Mouse (Mus musculus) left cerebral cortex, postnatal 14 days (tissue): ENCODE measurements at regions not wholly inside any gene's neighbourhood (a gene's known extent, or its start where the extent isn't known, plus 50 kb on each side); places are given as distances from the start of the nearest gene placed in this dataset.

Experiments used
- DNase-seq, 2 experiments: peaks; one replicate each; pipeline ENCODE4 v3.0.0; 2021 to 2022; ENCODE audit warnings: low spot score in 2 of 2, mixed read lengths in 1 of 2
- intact Hi-C: fragments of 180-260 bp; cut with DNase I; formaldehyde crosslinking; loops from one replicate; pipeline ENCODE4 v1.15.1; 2025

DNA sequence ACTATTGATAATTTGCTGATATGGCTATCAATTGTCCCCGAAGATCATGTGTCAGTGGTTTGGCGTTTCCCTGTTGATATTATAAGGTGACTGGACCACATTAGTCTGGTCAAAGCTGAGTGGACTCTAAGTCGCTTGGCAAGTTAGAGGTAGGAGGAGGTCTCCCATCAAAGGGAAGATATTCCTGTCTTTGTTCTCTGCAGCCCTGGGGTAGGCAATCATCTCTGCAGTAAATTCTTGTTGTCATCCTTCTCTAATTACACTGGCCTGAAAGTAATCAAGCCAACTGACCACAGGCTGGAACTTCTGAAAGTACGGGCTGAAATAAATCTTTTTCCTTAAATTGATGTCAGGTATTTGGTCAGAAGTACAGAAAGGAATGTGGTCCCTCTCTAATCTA is 652.3 kb upstream of the N6amt1 start:
- intact Hi-C loops = no loop called here
- no peak for DNase-seq

DNA sequence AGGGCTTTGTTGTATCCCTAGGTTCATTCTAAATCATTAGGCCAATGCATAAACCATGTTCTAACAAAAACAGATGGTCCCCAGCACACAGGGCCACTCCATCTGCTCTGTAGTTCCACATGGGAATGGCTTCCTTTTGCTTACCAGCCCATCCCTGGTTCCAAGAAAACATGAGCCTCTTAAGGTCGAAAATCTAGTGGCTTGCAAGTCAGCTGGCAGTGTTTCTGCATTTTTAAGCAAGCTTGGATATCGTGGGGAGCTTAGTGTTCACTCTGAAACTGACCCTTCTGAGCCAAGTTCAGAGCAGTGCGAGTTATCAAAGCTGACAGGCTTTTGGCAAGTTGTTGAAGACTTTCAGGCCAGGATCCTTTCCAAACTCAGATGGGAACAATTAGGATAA is 659.5 kb upstream of the N6amt1 start:
- no peak for DNase-seq
- intact Hi-C loops = no loop called here

DNA sequence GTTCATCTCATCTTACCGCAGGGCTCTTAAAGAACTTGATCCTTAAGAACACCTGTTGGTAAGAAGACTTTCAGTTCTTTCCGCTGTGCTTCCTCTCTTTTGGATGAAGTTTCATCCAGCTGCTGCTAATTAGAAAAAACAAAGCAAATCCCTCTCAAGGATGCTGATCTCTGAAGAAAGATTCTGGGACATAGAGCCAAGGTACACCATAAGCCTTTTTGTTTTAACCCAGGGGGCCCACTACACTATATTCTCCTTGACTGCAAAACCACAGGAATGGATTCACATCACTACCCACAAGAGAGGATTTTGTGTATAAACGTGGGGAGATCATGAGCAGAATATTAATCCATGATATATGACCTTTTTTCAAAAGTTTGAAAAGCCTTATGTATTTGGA is 694.8 kb upstream of the N6amt1 start:
- intact Hi-C loops = no loop called here
- DNase-seq = no peak

GRCm38 (mm10) chr16:86647316-86647715 is 706.7 kb upstream of the N6amt1 start:
- intact Hi-C loops = loop anchor here (5.0 kb wide), 2 partner anchors 235 to 825 kb away; no protein-coding TSS in a partner anchor
- DNase-seq = no peak

DNA sequence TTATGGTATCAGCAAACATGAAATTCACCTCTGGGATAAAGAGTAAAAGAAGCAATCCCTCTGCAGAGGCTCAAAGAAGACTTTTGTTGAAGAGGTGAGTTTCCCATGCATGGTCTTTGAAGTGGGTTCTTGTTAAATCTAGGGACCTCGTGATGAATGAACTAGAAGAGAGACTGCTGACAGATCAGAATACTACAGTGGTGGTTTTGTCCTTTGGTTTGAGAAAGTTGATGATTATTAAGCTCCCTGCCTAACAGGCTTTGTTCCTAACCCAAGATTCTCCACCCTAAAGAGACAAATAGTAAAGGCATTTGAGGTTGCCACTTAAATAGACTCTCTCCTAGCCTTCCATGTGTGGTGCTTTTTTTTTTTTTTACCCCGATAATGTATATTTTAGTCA is 707.2 kb upstream of the N6amt1 start:
- no peak for DNase-seq
- intact Hi-C loops = loop anchor here (5.0 kb wide), 2 partner anchors 236 to 824 kb away; no protein-coding TSS in a partner anchor

DNA sequence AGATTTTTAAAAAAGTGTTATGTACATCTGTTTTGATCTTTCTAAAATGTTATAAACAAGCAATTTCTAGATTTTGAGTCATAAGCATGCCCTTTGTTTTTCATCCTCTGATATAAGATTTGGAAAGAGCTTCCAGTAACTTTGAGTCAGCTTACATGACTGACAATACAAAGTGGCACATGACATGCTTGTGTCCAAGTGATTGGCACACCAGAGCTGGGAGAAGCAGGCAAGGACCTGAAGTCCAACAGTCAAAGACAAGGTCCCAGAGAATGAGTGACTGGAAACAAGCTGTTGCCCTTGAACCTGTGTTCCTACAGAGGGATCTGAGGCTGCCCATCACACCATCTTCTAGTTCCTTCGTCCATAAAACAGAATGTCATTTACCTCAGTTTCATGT is 708.5 kb upstream of the N6amt1 start:
- intact Hi-C loops = loop anchor here (2.0 to 5.0 kb wide), 5 partner anchors 227 to 839 kb away; no protein-coding TSS in a partner anchor
- DNase-seq = no peak

DNA sequence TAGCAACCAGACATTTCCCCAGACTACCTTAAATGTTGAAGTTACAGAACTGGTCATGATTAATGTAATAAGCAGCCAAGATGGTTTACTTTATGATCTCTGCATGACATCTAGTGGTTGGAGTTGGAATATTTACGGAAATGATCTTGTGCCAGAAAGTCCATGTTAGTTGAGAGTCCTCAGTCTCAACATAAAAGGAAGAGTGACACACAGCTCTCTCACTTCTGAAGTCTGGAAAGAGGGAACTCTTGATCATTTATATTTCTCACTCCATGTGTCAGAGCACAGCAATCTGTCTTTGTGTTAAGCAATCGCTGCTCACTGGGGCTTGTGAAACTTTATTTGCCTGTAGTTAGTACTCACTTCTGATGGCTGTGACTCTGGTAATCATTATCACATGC is 709.1 kb upstream of the N6amt1 start:
- intact Hi-C loops = loop anchor here (2.0 to 5.0 kb wide), 5 partner anchors 226 to 838 kb away; no protein-coding TSS in a partner anchor

GRCm38 (mm10) chr16:86604166-86604565 is 702.5 kb upstream of the Adamts5 start:
- intact Hi-C loops = no loop called here

More for the DNA sequence above, 709.1 kb upstream of the N6amt1 start:
- peak; percentile 67 to 86 for DNase-seq

DNA sequence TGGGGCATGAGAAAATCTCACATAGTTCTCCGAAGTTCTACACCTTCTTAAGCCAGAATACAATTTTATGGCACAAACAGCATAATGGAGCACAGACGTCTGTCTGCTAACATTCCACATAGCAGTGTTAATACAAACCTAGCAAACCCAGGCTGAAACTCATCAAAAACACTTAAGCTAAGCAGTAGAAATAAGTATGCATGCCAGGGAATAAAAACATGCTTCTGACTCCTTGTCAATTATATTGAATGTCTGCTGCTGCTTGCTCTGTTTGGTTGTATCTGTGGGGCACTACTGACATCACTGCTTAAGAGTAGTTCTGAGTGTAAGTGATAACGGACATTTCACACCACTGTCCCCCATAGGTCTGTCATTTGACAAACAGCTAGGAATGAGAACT is 693.4 kb upstream of the Adamts5 start:
- no peak for DNase-seq
- intact Hi-C loops = no loop called here

More at GRCm38 (mm10) chr16:86604166-86604565, 702.5 kb upstream of the Adamts5 start:
- peak in 1 of 2 experiments; percentile 14 for DNase-seq

DNA sequence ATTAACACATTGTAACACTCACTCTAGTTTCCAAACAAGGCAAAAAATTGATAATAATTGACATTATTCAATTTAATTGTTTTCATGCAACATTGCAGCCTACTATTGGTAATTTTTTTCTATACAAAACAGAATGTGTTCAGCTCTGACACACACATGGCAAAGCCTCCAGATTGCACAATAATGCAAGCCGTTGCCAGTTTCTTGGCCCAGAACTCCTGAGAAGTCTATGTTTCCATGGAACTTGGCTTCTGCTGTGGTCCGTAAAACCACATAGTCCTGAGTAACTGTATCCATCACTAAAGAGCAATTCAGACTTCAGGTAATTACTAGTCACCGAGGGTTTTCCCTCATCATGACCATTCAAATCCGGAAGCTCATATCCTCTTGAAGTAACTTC is 684.4 kb upstream of the Adamts5 start:
- no peak for DNase-seq
- intact Hi-C loops = no loop called here

DNA sequence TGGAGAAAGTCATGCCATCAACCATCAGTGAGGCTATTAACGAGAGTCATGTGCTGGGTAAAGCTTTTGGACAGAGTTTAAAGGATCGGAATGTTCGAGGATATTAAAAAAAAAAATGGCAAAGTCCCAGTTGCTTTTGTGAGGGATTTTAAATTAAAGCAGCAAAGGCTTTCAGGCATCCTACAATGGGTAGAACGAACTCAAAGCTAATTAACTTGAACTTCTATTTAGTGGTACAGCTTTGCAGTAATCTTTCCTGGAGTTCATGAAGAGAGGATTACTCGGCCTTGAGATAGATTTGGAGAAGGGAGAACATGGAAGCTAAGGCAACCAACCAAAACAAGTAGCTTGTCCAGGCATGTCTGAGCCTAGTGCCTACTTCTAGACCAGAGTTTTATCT is 676.7 kb upstream of the Adamts5 start:
- DNase-seq = no peak
- intact Hi-C loops = no loop called here

DNA sequence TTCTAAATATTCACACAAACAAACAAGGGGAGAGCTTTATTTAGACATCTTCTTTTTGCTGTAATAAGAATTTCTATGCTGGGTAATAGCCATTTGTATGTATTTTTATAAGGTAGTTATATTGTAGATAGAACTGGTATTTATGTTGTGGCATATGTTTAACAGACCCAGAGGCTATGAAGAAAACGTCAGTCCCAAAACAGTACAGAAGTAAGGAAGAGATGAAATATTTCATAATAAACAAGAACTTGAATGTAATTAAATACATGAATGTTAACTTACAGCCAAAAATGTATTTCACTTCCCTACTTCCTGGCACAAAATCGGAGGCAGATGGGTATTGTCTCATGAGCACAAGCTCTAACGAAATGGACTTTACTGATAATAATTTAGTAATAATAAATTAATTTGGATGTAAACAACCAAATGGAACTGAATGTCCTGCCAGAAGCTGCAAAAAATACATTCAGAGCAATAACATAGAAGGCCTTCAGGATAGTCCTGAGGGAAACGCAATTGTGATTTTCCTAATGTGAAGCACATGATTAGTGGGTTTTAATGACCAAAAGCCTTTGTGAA is 645.9 kb upstream of the Adamts5 start:
- no peak for DNase-seq
- intact Hi-C loops = no loop called here

DNA sequence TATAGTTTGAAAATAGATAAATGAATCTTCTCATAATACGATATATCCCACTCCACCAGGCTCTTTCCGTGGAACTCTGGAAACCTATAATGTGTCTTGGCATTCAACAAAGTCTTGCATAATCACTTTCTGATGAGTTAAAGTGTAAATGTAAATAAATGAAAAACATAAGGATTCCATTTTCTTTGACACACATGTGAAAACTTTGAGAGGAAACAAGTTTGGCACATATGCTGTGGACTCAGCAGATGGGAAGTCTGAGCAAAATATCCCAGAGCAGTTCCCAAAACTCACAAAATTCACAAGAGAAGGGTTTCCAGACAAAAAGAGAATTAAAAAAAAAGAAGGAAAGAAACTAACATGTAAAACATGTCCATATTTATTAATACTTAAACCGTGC is 645.3 kb upstream of the Adamts5 start:
- DNase-seq = no peak
- intact Hi-C loops = no loop called here

- intact Hi-C loops = no loop called here
- DNase-seq = no peak
Measured at GRCm38 (mm10) chr16:86544121-86544520, 642.5 kb upstream of the Adamts5 start.

DNA sequence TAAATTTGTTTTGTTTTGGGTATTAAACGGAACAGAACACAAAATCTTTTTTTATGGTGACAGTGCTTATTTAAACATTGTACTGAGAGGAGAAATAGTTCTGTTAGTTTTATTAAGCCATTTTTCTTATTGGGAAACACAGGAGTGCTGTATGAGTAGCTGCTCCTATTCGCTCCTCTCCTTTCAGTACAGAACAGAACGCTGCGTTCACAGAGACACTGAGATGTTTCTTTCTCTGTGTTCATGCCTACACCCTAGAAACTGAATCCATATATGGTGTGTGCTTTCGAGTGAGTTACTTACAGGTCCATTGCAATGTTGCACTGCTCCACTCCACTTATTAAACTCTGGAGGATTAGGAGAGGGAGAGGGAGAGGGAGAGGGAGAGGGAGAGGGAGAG is 634.9 kb upstream of the Adamts5 start:
- intact Hi-C loops = no loop called here
- peak in 1 of 2 experiments; percentile 5 for DNase-seq

- DNase-seq = no peak
- intact Hi-C loops = no loop called here
Measured at GRCm38 (mm10) chr16:86524135-86524534, 622.5 kb upstream of the Adamts5 start.

DNA sequence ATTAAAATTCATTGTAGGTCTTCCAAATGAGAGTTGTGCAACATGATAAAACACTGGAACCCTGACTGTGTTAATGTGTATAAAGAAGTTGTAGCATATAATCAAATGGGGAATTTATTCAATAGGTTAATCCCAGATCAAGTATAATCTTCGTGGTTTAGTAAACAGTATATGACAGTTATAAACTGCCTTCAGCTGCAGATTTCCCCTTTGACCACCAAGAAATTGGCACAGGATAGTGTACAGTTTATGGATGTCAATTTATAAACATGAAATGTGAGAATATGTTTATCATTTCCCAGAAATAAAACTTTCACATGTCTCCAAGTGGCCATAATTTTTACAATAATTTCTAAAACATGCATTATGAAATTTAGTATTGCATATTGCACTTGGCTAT is 615.3 kb upstream of the Adamts5 start:
- intact Hi-C loops = no loop called here

GRCm38 (mm10) chr16:86516144-86516543 is 614.5 kb upstream of the Adamts5 start:
- intact Hi-C loops = no loop called here
- DNase-seq = peak in 1 of 2 experiments; percentile 22

More for the DNA sequence above, 615.3 kb upstream of the Adamts5 start:
- no peak for DNase-seq

DNA sequence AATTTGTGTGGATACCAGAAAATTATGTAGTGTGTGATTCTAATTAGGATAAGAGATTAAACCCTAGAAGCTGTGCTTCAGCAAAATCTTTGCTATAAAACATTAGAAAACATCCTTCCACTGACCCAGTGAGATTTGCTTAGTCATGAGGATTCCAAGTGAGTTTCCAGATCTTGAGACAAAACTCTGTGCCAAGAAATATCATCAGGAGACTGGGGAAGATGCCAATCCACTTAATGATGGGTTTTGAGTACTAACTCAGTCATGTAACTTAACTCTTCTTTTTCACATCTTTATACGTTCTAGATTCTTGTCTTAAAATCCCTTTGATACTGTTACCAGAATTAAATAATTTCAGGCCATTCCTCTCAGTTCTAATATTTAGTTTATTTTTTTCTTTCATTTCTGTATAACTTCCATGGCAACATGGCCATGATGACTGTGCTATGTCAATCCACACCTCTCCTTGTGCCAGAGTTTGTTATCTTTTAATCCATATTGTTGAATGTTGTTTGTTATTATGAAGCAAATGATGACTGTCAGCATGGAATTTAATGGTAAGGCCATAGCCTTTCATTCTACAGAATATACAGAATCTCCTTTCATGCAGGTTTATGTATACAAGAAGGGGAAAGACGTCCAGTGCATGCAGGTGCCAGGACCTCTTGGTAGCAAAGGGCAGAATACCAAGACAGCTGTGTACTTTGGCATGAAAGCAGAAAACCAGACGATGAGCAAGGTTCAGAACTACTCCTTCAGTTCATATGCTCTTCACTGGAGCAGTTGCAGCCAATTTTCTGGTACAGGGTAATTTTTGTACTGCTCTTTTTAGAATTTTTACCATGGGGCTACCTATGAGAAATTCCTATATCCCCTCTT is 599.7 kb upstream of the Adamts5 start:
- intact Hi-C loops = no loop called here
- no peak for DNase-seq

DNA sequence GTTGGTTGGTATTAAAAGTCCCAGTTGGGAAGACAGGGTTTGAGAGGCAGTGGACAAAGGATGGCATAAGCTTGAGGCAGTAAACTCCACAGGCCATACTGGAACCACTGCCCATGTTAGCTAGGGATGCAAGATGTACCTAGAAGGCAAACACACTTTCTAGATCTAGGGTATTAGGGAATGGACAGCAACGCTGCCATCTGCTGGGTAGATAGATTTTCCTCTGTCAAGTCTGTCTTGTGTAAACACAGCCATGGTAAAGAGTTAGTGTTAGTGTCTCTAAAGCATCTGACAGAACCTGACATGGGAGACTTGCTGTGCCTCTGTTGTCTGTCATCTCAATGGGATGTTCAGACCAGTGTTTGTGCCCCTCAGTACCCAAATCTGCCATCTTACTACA is 573.5 kb upstream of the Adamts5 start:
- intact Hi-C loops = no loop called here
- peak in 1 of 2 experiments; percentile 2 for DNase-seq
